Mouse (Mus musculus) kidney, adult 2 months (tissue): ENCODE measurements at regions not wholly inside any gene's neighbourhood (a gene's known extent, or its start where the extent isn't known, plus 50 kb on each side); places are given as distances from the start of the nearest gene placed in this dataset.

Source experiments
- CTCF ChIP-seq: fragments of 200-500 bp; conservative IDR thresholded peaks from 2 replicates; pipeline ENCODE4 v1.5.1; 2011; ENCODE audit warnings: low read depth, mild to moderate bottlenecking, control low read depth, low read length, moderate library complexity, mixed read lengths; ENCODE audit not compliant: insufficient read depth, insufficient read length
- POLR2A ChIP-seq: fragments of 200-500 bp; IDR thresholded peaks from one replicate; pipeline ENCODE4 v1.6.1; 2011; ENCODE audit warnings: low read depth, low read length, control low read depth

DNA sequence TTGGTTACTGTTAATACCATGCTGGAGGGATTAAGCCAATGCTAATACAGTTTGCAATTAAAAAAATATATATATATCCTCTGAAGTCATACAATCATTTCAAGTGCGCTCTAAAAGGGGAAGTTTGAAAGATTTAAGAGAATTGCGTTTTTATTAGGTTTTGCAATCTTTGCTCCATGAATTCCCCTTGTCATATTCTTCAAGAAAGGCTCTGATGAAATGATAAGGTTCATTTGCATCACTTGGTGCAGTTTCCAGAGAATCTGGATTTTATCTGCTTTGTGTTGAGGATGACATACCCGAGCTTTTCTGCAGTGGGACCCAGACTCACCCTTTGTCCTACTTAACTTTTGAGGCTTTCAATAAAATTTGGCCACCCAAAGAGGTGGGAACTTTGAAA, 216.4 kb upstream of the Fggy start:
- no peak for TF ChIP-seq POLR2A
- no peak for TF ChIP-seq CTCF
